Mouse (Mus musculus) kidney, embryonic 14.5 days (tissue): ENCODE data around the gene Gm44790. TPM values are rescaled to one million over a fixed set of nuclear protein-coding genes. Genes with fewer than 3 reads are reported as not detected.

Experiments used
- ATAC-seq: fragments of 200-750 bp; cut with Nextera tagmentation; 2 replicates; pipeline ENCODE4 v1.8.0; 2017; ENCODE audit warnings: moderate number of reproducible peaks, mild to moderate bottlenecking, moderate TSS enrichment, moderate library complexity; ENCODE audit not compliant: low FRiP score, low TSS enrichment
- H3K27ac ChIP-seq: fragments of 300-500 bp; sonication (generic); 2 replicates; pipeline ENCODE4 v1.5.1; 2014; ENCODE audit warnings: low read depth, mild to moderate bottlenecking, low read length, moderate library complexity, mixed read lengths
- H3K27me3 ChIP-seq: fragments of 300-500 bp; sonication (generic); 2 replicates; pipeline ENCODE4 v1.6.1; 2014; ENCODE audit warnings: mild to moderate bottlenecking, low read length; ENCODE audit not compliant: control insufficient read depth, insufficient read depth
- H3K36me3 ChIP-seq: fragments of 300-500 bp; sonication (generic); 2 replicates; pipeline ENCODE4 v1.6.1; 2014; ENCODE audit warnings: low read length, mixed read lengths; ENCODE audit not compliant: control insufficient read depth, insufficient read depth
- H3K4me1 ChIP-seq: fragments of 300-500 bp; sonication (generic); 2 replicates; pipeline ENCODE4 v1.6.1; 2014; ENCODE audit warnings: low read length, mixed read lengths; ENCODE audit not compliant: control insufficient read depth, insufficient read depth
- H3K4me2 ChIP-seq: fragments of 300-500 bp; sonication (generic); replicated peaks from 2 replicates; pipeline ENCODE4 v1.6.1; 2014; ENCODE audit warnings: low read depth, mild to moderate bottlenecking, low read length
- H3K4me3 ChIP-seq: fragments of 300-500 bp; sonication (generic); 2 replicates; pipeline ENCODE4 v1.5.1; 2014; ENCODE audit warnings: mild to moderate bottlenecking, low read length
- H3K9ac ChIP-seq: fragments of 300-500 bp; sonication (generic); 2 replicates; pipeline ENCODE4 v1.6.1; 2014; ENCODE audit warnings: low read depth, mild to moderate bottlenecking, low read length, moderate library complexity
- H3K9me3 ChIP-seq: fragments of 300-500 bp; sonication (generic); 2 replicates; pipeline ENCODE4 v1.6.1; 2016; ENCODE audit warnings: low read length; ENCODE audit not compliant: control insufficient read depth
- WGBS: fragments of 180-500 bp; shearing (Covaris S2); extraction: QIAGEN DNeasy Blood & Tissue Kit; methylation state at CpG from one replicate; pipeline ENCODE4 v1.1.7; 2014; 5-methylcytosine and 5-hydroxymethylcytosine counted together
- polyA plus RNA-seq: library from polyadenylated mRNA; unstranded; fragments of >200 nt; fragmentation: Nextera tagmentation; extraction: Ambion mirVana; gene quantifications from 2 replicates; pipeline ENCODE4 v1.2.1, GENCODE M21; 2014

Gm44790 gene
- polyA plus RNA-seq, 1 experiment from 2014 or later = not detected

DNA sequence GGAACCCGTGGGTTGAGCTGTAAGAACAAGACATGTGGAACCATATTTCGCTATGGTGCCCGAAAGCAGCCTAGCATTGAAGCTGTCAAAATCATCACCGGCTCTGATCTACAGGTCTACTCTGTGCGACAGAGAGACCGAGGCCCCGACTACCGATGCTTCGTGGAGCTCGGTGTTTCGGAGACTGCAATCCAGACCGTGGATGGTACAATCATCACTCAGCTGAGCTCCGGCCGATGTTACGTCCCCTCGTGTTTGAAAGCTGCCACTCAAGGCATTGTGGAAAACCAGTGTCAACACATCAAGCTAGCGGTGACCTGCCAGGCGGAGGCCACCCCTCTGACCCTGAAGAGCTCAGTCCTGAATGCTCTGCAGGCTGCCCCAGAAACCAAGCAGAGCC, 19.1 kb downstream of the Gm44790 start:
- Histone ChIP-seq H3K27ac (no peak overlapping the region), H3K9me3 (no peaks in the 10 kb centered on the region), H3K4me2 (no peak overlapping the region), H3K9ac (no peak overlapping the region), H3K4me1 (no peaks in the 10 kb centered on the region), H3K27me3 (no peaks in the 10 kb centered on the region), H3K36me3 (peaks cover 51% of the 10 kb centered on the region), H3K4me3 (no peak overlapping the region)
- WGBS = 96% methylated on average over 18 of the region's 18 CpGs
- no peak for ATAC-seq

DNA sequence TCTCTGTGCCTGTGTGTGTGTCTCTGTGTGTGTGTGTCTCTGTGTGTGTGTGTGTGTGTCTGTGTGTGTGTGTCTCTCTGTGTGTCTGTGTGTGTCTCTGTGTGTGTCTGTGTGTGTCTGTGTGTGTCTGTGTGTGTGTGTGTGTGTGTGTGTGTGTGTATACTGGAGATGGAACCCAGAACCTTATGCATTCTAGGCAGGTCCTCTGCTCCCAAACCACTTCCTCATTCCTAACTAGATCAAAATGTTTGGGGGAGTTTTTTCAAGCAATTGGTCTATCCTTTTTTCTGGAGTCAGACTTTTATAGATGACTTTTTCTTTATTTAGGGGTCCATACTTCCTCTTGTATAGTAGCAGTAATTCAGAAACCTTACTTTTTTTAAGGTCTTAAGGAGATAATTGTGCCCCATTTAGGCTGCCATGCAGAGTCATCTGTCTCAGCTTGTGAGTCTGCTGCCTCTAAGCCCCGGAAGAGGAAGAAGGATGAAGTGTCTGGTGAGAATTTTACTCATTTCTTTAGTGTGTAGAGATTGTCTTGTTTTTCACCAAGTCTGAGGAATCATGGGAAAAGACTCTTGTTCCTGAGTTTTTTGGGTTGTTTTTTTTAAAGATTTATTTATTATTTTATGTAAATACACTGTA, 20.6 kb downstream of the Gm44790 start:
- H3K9ac ChIP-seq = no peak overlapping the region
- H3K4me3 ChIP-seq = no peak overlapping the region
- no peaks in the 10 kb centered on the region for H3K4me1 ChIP-seq
- no peak for ATAC-seq
- H3K27ac ChIP-seq = no peak overlapping the region
- H3K27me3 ChIP-seq = no peaks in the 10 kb centered on the region
- no peaks in the 10 kb centered on the region for H3K9me3 ChIP-seq
- 87% methylated on average over 1 of the region's 1 CpGs for WGBS
- H3K36me3 ChIP-seq = peaks cover 58% of the 10 kb centered on the region
- no peak overlapping the region for H3K4me2 ChIP-seq

DNA sequence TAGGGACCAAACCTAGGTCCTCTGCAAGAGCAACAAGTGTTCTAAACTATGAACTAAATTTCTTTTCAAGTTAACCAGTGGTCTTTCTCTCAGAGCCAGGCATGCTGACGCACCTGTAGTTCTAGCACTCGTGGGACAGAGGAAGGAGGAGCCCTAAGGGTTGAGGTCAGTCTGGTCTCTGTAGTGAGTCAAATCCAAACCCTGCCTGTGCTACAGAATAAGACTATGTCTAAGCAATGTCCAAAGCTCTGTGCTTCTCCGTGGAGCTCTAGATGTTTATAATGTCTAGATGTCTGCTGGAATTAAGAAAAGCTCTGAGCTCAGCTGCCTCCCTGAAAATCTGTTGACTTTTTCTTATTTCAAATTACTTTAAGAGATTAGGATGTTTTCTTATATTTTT, 30.3 kb downstream of the Gm44790 start:
- peaks cover 37% of the 10 kb centered on the region for H3K36me3 ChIP-seq
- 90% methylated on average over 3 of the region's 3 CpGs for WGBS
- H3K4me3 ChIP-seq = no peak overlapping the region
- no peak overlapping the region for H3K9ac ChIP-seq
- no peaks in the 10 kb centered on the region for H3K4me1 ChIP-seq
- H3K9me3 ChIP-seq = no peaks in the 10 kb centered on the region
- no peaks in the 10 kb centered on the region for H3K27me3 ChIP-seq
- no peak for ATAC-seq
- no peak overlapping the region for H3K27ac ChIP-seq
- no peak overlapping the region for H3K4me2 ChIP-seq

DNA sequence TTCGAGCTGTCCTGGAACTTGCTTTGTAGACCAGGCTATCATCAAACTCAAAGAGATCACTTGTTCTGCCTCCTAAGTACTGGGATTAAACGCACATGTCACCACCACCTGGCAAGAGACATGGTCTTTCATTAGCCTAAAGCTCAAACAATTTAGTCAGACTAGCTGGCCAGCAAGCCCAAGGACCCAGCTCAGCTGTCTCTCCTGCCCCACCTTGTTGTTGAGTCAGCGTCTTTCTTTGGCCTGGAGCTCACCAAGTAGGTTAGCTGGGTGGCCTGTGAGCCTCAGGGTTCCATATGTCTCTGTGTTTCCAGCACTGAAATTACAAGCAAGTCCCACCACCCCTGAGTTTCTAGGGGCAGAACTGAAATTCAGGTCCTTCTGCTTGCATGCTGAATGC, 36.6 kb downstream of the Gm44790 start:
- Histone ChIP-seq H3K27me3 (no peaks in the 10 kb centered on the region), H3K27ac (no peak overlapping the region), H3K9ac (no peak overlapping the region), H3K4me2 (no peak overlapping the region), H3K4me3 (no peak overlapping the region), H3K36me3 (peaks cover 18% of the 10 kb centered on the region), H3K9me3 (no peaks in the 10 kb centered on the region), H3K4me1 (no peaks in the 10 kb centered on the region)
- WGBS = 88% methylated on average over 3 of the region's 3 CpGs
- ATAC-seq = no peak

DNA sequence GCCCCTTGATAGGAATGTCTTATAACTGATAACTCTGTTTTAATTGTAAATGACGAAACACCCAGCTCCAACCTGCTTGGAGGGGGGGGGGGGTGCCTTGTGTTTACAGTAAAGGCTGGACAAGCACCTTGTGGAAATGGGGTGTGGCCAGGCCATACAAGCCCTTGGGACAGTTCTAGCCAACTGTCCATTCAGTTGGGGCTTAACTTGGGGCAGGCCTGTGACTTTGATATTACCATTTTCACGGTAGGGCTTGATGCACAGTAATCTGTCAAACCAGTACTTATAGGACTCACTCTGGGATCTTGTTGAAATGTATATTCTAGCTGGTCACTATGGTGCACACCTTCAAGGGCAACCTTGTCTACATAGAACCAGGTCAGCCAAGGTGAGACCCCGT, 44.9 kb downstream of the Gm44790 start:
- 88% methylated on average over 3 of the region's 3 CpGs for WGBS
- no peaks in the 10 kb centered on the region; the same call in 1 of the 2 replicates for H3K36me3 ChIP-seq
- peak overlapping the region; percentile 91; the same call in 1 of the 2 replicates for H3K27ac ChIP-seq
- no peaks in the 10 kb centered on the region for H3K27me3 ChIP-seq
- ATAC-seq = no peak
- H3K4me3 ChIP-seq = no peak overlapping the region; the same call in 1 of the 2 replicates
- peaks cover 11% of the 10 kb centered on the region; the same call in 1 of the 2 replicates for H3K4me1 ChIP-seq
- no peaks in the 10 kb centered on the region for H3K9me3 ChIP-seq
- H3K9ac ChIP-seq = peak overlapping the region; percentile 65; the same call in 1 of the 2 replicates
- H3K4me2 ChIP-seq = peak overlapping the region; percentile 68

DNA sequence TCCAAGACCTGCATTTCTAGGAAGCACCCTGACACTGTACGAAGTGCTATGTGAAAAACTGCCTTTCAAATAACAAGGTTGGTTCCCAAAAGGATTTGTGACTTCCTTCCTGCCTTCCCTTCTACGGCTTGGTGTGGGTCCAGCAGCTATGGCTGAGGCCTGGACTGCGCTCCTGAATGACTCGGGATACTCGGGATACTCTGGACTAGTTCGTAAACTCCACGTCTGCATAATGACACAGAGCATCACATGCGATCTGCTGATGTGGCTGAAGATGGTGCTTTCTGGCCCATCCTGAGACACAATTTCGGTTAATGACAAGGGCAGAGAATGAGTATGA, 45.3 kb downstream of the Gm44790 start:
- ATAC-seq = peak; percentile 37; the same call in 1 of the 2 replicates
- 23% methylated on average over 9 of the region's 9 CpGs for WGBS
- no peaks in the 10 kb centered on the region for H3K9me3 ChIP-seq
- H3K4me1 ChIP-seq = peaks cover 11% of the 10 kb centered on the region; the same call in 1 of the 2 replicates
- H3K27me3 ChIP-seq = no peaks in the 10 kb centered on the region
- H3K36me3 ChIP-seq = no peaks in the 10 kb centered on the region; the same call in 1 of the 2 replicates
- H3K4me2 ChIP-seq = peak overlapping the region; percentile 68
- peak overlapping the region; percentile 91 for H3K27ac ChIP-seq
- H3K4me3 ChIP-seq = peak overlapping the region; percentile 36
- peak overlapping the region; percentile 65 for H3K9ac ChIP-seq

DNA sequence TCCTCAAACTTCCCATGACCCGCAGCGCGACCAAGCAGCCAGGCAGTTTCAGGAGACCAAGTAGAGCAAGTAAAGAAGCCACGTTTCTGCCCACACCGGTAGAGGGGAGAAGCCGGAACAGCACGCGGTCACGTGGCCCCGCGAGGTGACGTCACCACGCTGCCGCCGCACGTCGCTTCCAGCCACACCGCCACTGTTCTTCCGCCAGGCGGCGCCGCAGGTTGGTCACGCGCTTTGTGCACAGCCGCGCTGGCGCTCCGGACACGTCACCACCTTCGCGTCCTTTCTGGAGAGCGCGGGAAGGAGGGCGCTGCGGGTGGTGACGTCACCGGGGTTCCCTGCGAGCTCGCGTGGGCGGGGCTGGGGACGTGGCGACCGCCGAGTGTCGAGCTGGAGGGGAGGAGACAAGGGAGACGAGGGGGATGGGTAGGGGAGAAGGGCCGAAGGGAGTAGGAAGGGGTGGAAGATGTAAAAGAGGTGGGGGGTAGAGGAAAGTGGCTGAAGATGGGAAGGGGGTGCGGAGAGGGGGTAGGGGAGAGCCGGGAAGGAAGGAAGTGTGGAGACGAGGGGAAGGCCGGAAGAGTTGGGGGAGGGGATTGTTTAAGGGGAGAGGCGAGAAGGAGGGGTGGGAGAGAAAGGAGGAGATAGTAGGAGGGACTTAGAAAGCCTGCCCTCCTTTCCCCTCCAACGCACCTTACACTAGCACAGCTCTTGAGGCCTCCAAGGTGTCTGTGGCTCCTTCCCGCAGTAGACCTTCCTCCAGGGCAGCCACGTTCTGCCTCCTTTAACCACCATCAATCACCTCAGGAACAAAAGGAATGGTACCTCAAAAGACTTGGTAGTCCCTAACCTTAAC, 45.9 kb downstream of the Gm44790 start:
- peak overlapping the region; percentile 65 for H3K9ac ChIP-seq
- H3K9me3 ChIP-seq = no peaks in the 10 kb centered on the region
- peak overlapping the region; percentile 68 for H3K4me2 ChIP-seq
- under 1% methylated on average over 56 of the region's 56 CpGs for WGBS
- H3K4me1 ChIP-seq = peaks cover 11% of the 10 kb centered on the region; the same call in 1 of the 2 replicates
- H3K36me3 ChIP-seq = no peaks in the 10 kb centered on the region; the same call in 1 of the 2 replicates
- H3K27ac ChIP-seq = peak overlapping the region; percentile 91
- H3K4me3 ChIP-seq = peak overlapping the region; percentile 36
- ATAC-seq = peak; percentile 93
- H3K27me3 ChIP-seq = no peaks in the 10 kb centered on the region

DNA sequence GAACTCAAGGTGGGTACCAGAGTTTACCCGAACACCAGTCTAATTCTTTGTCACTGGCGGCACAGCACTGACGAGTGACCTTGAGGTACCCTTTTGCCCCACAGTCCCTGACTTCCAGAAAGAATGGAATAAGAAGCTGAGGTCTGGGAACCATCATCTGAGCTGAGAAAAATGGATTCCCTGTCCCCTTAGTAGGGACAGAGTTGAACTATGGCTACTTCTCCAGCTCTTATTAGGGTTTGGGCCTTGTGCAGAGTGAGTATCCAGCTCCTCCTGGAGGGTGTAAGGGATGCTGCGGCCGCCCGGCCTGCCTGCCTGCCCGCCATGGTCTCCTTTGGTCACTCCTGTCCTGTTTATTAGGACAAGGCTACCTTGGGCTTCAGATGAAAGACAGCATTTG, 46.6 kb downstream of the Gm44790 start:
- peak overlapping the region; percentile 65 for H3K9ac ChIP-seq
- peak overlapping the region; percentile 89 for H3K27ac ChIP-seq
- H3K4me3 ChIP-seq = peak overlapping the region; percentile 36
- H3K4me2 ChIP-seq = peak overlapping the region; percentile 50
- H3K9me3 ChIP-seq = no peaks in the 10 kb centered on the region
- ATAC-seq = peak; percentile 3; the same call in 1 of the 2 replicates
- H3K4me1 ChIP-seq = peaks cover 11% of the 10 kb centered on the region; the same call in 1 of the 2 replicates
- no peaks in the 10 kb centered on the region; the same call in 1 of the 2 replicates for H3K36me3 ChIP-seq
- H3K27me3 ChIP-seq = no peaks in the 10 kb centered on the region
- WGBS = 68% methylated on average over 7 of the region's 7 CpGs

DNA sequence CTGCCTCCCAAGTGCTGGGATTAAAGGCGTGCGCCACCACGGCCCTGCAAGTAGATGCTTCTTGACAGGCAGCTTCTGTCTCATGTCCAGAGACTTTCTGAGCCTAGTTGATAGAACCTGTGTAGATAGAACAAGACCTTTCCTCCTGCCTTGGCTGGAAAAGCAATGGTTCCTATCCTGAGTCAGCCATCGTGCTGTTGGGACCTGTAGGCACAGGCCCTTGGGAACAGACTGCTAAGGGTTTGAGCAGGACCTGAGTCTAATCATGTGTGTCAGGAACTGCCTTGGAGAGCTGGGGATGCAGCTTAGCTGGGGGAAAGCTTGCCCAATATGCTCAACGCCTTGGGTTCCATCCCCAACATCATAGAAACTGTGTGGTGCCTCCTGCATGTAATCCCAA, 47.6 kb downstream of the Gm44790 start:
- Histone ChIP-seq H3K9me3 (no peaks in the 10 kb centered on the region), H3K27me3 (no peaks in the 10 kb centered on the region), H3K27ac (no peak overlapping the region), H3K4me3 (no peak overlapping the region), H3K4me1 (peaks cover 17% of the 10 kb centered on the region), H3K4me2 (no peak overlapping the region), H3K9ac (no peak overlapping the region), H3K36me3 (no peaks in the 10 kb centered on the region)
- ATAC-seq = no peak
- 97% methylated on average over 5 of the region's 5 CpGs for whole genome bisulfite sequencing
